Mouse (Mus musculus): ENCODE data around the gene Ndufa7. TPM values are rescaled to one million over a fixed set of nuclear protein-coding genes. Genes with fewer than 3 reads are reported as not detected.

Ndufa7 gene
- polyA plus RNA-seq (2015; fragmentation: Nextera tagmentation; extraction: Ambion mirVana): 386 and 402 TPM in 2 replicates

- Histone ChIP-seq H3K9me3 (ENCODE audit: control insufficient read depth, low read length) (no peaks in the 10 kb centered on the region), H3K36me3 (ENCODE audit: control insufficient read depth, insufficient read depth) (peaks cover 19% of the 10 kb centered on the region), H3K4me3 (replicated peaks; ENCODE audit: low read length) (peak within 1 kb of the TSS; percentile 85), H3K27ac (ENCODE audit: low read length) (peak within 1 kb of the TSS; percentile 77), H3K27me3 (replicated peaks; ENCODE audit: control insufficient read depth, insufficient read depth, low read length) (no peaks in the 10 kb centered on the region), H3K4me1 (replicated peaks; ENCODE audit: control insufficient read depth, insufficient read depth, low read length) (peaks cover 26% of the 10 kb centered on the region), H3K9ac (replicated peaks; ENCODE audit: low read depth, low read length) (peak within 1 kb of the TSS; percentile 79), H3K4me2 (ENCODE audit: low read length) (peak within 1 kb of the TSS; percentile 94)
- under 1% methylated on average over 51 of the region's 51 CpGs for WGBS
- peak; percentile 95 for ATAC-seq
These were observed at the start of gene Ndufa7, which contains the start of gene Rps28 for GRCm38 (mm10) chr17:33824084-33824996. Gene Ndufa7 (plus strand): TSS chr17:33824572. Gene Rps28 (minus strand): TSS chr17:33824562.

GRCm38 (mm10) chr17:33774573-33775155 lies 49.7 kb upstream of the Ndufa7 start:
- H3K4me3 ChIP-seq (replicated peaks; ENCODE audit: low read length): no peak overlapping the region
- H3K4me2 ChIP-seq (ENCODE audit: low read length): no peak overlapping the region
- H3K9me3 ChIP-seq (ENCODE audit: control insufficient read depth, low read length): no peaks in the 10 kb centered on the region
- peaks cover 12% of the 10 kb centered on the region for H3K4me1 ChIP-seq (replicated peaks; ENCODE audit: control insufficient read depth, insufficient read depth, low read length)
- no peaks in the 10 kb centered on the region for H3K27me3 ChIP-seq (replicated peaks; ENCODE audit: control insufficient read depth, insufficient read depth, low read length)
- no peak for ATAC-seq
- 90% methylated on average over 8 of the region's 8 CpGs for WGBS
- H3K9ac ChIP-seq (replicated peaks; ENCODE audit: low read depth, low read length): no peak overlapping the region
- H3K27ac ChIP-seq (ENCODE audit: low read length): no peak overlapping the region
- H3K36me3 ChIP-seq (ENCODE audit: control insufficient read depth, insufficient read depth): no peaks in the 10 kb centered on the region

GRCm38 (mm10) chr17:33775287-33775686 lies 49.1 kb upstream of the Ndufa7 start:
- H3K27me3 ChIP-seq (replicated peaks; ENCODE audit: control insufficient read depth, insufficient read depth, low read length): no peaks in the 10 kb centered on the region
- H3K9me3 ChIP-seq (ENCODE audit: control insufficient read depth, low read length): no peaks in the 10 kb centered on the region
- H3K27ac ChIP-seq (ENCODE audit: low read length): no peak overlapping the region
- ATAC-seq: no peak
- H3K36me3 ChIP-seq (ENCODE audit: control insufficient read depth, insufficient read depth): no peaks in the 10 kb centered on the region
- H3K4me2 ChIP-seq (ENCODE audit: low read length): no peak overlapping the region
- no peak overlapping the region for H3K9ac ChIP-seq (replicated peaks; ENCODE audit: low read depth, low read length)
- WGBS: 96% methylated on average over 4 of the region's 4 CpGs
- H3K4me1 ChIP-seq (replicated peaks; ENCODE audit: control insufficient read depth, insufficient read depth, low read length): peaks cover 15% of the 10 kb centered on the region
- no peak overlapping the region for H3K4me3 ChIP-seq (replicated peaks; ENCODE audit: low read length)

GRCm38 (mm10) chr17:33779271-33779966 lies 45.0 kb upstream of the Ndufa7 start:
- no peaks in the 10 kb centered on the region for H3K27me3 ChIP-seq (replicated peaks; ENCODE audit: control insufficient read depth, insufficient read depth, low read length)
- no peak overlapping the region for H3K4me3 ChIP-seq (replicated peaks; ENCODE audit: low read length)
- ATAC-seq: peak; percentile 88
- H3K36me3 ChIP-seq (ENCODE audit: control insufficient read depth, insufficient read depth): no peaks in the 10 kb centered on the region
- H3K4me2 ChIP-seq (ENCODE audit: low read length): peak overlapping the region; percentile 37
- 46% methylated on average over 9 of the region's 9 CpGs for WGBS
- H3K27ac ChIP-seq (ENCODE audit: low read length): peak overlapping the region; percentile 57; the same call in 1 of the 2 replicates
- peaks cover 26% of the 10 kb centered on the region for H3K4me1 ChIP-seq (replicated peaks; ENCODE audit: control insufficient read depth, insufficient read depth, low read length)
- H3K9me3 ChIP-seq (ENCODE audit: control insufficient read depth, low read length): no peaks in the 10 kb centered on the region
- H3K9ac ChIP-seq (replicated peaks; ENCODE audit: low read depth, low read length): no peak overlapping the region

GRCm38 (mm10) chr17:33779967-33780295 lies 44.4 kb upstream of the Ndufa7 start:
- WGBS: 91% methylated on average over 5 of the region's 5 CpGs
- Histone ChIP-seq H3K4me3 (replicated peaks; ENCODE audit: low read length) (no peak overlapping the region), H3K4me1 (replicated peaks; ENCODE audit: control insufficient read depth, insufficient read depth, low read length) (peaks cover 26% of the 10 kb centered on the region), H3K9me3 (ENCODE audit: control insufficient read depth, low read length) (no peaks in the 10 kb centered on the region), H3K27ac (ENCODE audit: low read length) (peak overlapping the region; percentile 44; the same call in 1 of the 2 replicates), H3K27me3 (replicated peaks; ENCODE audit: control insufficient read depth, insufficient read depth, low read length) (no peaks in the 10 kb centered on the region), H3K9ac (replicated peaks; ENCODE audit: low read depth, low read length) (no peak overlapping the region), H3K4me2 (ENCODE audit: low read length) (peak overlapping the region; percentile 37; the same call in 1 of the 2 replicates), H3K36me3 (ENCODE audit: control insufficient read depth, insufficient read depth) (no peaks in the 10 kb centered on the region)
- no peak for ATAC-seq

GRCm38 (mm10) chr17:33780431-33780830 lies 43.9 kb upstream of the Ndufa7 start:
- H3K4me2 ChIP-seq (ENCODE audit: low read length): peak overlapping the region; percentile 79
- H3K27ac ChIP-seq (ENCODE audit: low read length): peak overlapping the region; percentile 33; the same call in 1 of the 2 replicates
- no peak overlapping the region for H3K9ac ChIP-seq (replicated peaks; ENCODE audit: low read depth, low read length)
- H3K9me3 ChIP-seq (ENCODE audit: control insufficient read depth, low read length): no peaks in the 10 kb centered on the region
- peak overlapping the region; percentile 47; the same call in 1 of the 2 replicates for H3K4me3 ChIP-seq (replicated peaks; ENCODE audit: low read length)
- no peak for ATAC-seq
- no peaks in the 10 kb centered on the region for H3K36me3 ChIP-seq (ENCODE audit: control insufficient read depth, insufficient read depth)
- H3K4me1 ChIP-seq (replicated peaks; ENCODE audit: control insufficient read depth, insufficient read depth, low read length): peaks cover 26% of the 10 kb centered on the region
- 85% methylated on average over 5 of the region's 5 CpGs for WGBS
- H3K27me3 ChIP-seq (replicated peaks; ENCODE audit: control insufficient read depth, insufficient read depth, low read length): no peaks in the 10 kb centered on the region

GRCm38 (mm10) chr17:33781124-33781977 lies 43.0 kb upstream of the Ndufa7 start, which contains the start of gene Angptl4:
Gene Angptl4 (minus strand): TSS chr17:33781830.
- H3K27ac ChIP-seq (ENCODE audit: low read length): peak within 1 kb of the TSS; percentile 33; the same call in 1 of the 2 replicates
- H3K9ac ChIP-seq (replicated peaks; ENCODE audit: low read depth, low read length): peak within 1 kb of the TSS; percentile 53
- WGBS: under 1% methylated on average over 48 of the region's 50 CpGs
- H3K4me2 ChIP-seq (ENCODE audit: low read length): peak within 1 kb of the TSS; percentile 79
- H3K9me3 ChIP-seq (ENCODE audit: control insufficient read depth, low read length): no peaks in the 10 kb centered on the region
- ATAC-seq: peak; percentile 78
- H3K4me1 ChIP-seq (replicated peaks; ENCODE audit: control insufficient read depth, insufficient read depth, low read length): peaks cover 26% of the 10 kb centered on the region
- peak within 1 kb of the TSS; percentile 47 for H3K4me3 ChIP-seq (replicated peaks; ENCODE audit: low read length)
- no peaks in the 10 kb centered on the region for H3K27me3 ChIP-seq (replicated peaks; ENCODE audit: control insufficient read depth, insufficient read depth, low read length)
- H3K36me3 ChIP-seq (ENCODE audit: control insufficient read depth, insufficient read depth): no peaks in the 10 kb centered on the region

GRCm38 (mm10) chr17:33782067-33782466 lies 42.3 kb upstream of the Ndufa7 start:
- Histone ChIP-seq H3K4me2 (ENCODE audit: low read length) (peak overlapping the region; percentile 79), H3K4me1 (replicated peaks; ENCODE audit: control insufficient read depth, insufficient read depth, low read length) (peaks cover 26% of the 10 kb centered on the region), H3K9me3 (ENCODE audit: control insufficient read depth, low read length) (no peaks in the 10 kb centered on the region), H3K27me3 (replicated peaks; ENCODE audit: control insufficient read depth, insufficient read depth, low read length) (no peaks in the 10 kb centered on the region), H3K27ac (ENCODE audit: low read length) (no peak overlapping the region), H3K4me3 (replicated peaks; ENCODE audit: low read length) (no peak overlapping the region), H3K36me3 (ENCODE audit: control insufficient read depth, insufficient read depth) (no peaks in the 10 kb centered on the region), H3K9ac (replicated peaks; ENCODE audit: low read depth, low read length) (no peak overlapping the region)
- 46% methylated on average over 4 of the region's 4 CpGs for WGBS
- ATAC-seq: no peak
